Mouse (Mus musculus) right cerebral cortex, postnatal 4 days (tissue): ENCODE data around the gene Copz1.
"Not testable (repeated sequence)": the region's sequence is repeated elsewhere in the genome, so short reads cannot be mapped to it uniquely, and the experiment has no call there.

ENCODE experiments used
- DNase-seq: peaks from one replicate; pipeline ENCODE4 v3.0.0-alpha.2; 2022

Copz1 gene

GRCm38 (mm10) chr15:103272419-103273279 is at the start of gene Copz1:
TSS of gene Copz1 (plus strand) at chr15:103272714.
- peak; percentile 88 for DNase-seq

DNA sequence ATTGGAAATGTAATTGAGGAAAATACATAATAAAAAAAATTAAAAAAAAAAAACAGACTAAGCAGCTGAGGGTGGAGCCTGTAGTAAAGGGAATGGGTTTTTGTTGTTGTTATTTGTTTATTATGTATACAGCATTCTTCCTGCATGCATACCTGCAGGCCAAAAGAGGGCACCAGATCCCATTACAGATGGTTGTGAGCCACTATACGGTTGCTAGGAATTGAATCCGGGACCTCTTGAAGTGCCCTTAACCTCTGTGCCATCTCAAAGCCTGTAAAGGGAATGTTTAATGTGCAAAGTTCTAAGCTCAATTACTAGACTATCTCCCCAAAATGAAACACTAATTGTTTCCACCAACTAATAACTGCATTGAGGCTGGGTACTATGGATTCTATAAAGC is 48.4 kb upstream of the Copz1 start:
- DNase-seq, result no peak

- no peak for DNase-seq
These were observed 45.5 kb upstream of the Copz1 start for GRCm38 (mm10) chr15:103227022-103227421.

DNA sequence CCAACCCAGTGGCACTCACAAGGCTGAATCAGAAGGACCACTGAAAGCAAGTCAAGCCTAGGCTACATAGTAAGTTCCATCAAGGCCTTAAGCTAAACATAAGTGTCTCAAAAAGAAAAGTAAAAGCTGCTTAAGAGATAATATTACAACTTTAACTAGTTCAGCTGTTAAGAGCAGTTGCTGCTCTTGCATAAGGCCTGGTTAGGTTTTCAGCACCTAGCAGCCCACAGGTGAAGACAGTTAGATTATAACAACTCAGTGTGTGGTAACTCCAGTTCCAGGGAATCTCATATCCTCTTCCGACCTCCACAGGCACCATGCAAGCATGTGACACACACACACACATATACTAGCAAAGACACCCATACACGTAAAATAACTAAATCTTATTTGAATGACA is 44.9 kb upstream of the Copz1 start:
- DNase-seq, result no peak

DNA sequence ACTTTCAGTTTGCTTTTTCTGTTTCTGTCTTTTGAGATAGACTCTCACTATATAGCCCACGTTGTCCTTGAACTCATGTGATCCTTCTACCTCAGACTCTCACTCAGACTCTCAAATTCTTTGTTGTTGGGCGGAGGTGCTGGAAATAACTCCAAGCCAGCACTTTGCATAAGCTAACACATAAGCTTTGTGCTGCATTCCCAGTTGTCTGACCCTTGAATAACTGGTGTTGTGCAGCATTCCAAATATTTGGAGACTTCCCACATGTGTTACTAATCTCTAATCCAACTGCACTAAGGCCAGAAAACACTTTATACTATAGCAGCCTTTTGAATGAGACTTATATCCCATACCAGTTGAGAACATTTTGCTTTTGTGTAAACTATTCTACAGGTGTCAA is 43.6 kb upstream of the Copz1 start:
- no peak for DNase-seq

DNA sequence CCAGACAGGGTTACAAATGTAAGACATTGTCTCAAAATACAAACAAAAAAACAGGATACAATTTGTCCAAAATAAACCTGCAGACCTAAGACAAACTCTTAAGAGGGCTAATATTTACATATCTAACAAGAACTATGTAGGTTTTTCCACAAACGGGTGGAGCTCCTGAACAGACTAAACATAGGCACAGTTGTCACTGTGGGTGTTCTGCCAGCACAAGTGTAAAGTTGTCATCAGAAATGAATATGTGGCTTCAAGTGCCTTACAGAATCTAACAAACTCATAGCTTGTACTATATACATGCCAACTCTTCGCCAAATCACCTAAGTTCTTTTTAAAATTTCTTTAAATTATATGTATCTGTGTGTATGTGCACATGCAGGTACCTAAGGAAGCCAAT is 39.4 kb upstream of the Copz1 start:
- DNase-seq, result no peak

- no peak for DNase-seq
These were observed 35.2 kb upstream of the Copz1 start for GRCm38 (mm10) chr15:103237295-103237694.

DNA sequence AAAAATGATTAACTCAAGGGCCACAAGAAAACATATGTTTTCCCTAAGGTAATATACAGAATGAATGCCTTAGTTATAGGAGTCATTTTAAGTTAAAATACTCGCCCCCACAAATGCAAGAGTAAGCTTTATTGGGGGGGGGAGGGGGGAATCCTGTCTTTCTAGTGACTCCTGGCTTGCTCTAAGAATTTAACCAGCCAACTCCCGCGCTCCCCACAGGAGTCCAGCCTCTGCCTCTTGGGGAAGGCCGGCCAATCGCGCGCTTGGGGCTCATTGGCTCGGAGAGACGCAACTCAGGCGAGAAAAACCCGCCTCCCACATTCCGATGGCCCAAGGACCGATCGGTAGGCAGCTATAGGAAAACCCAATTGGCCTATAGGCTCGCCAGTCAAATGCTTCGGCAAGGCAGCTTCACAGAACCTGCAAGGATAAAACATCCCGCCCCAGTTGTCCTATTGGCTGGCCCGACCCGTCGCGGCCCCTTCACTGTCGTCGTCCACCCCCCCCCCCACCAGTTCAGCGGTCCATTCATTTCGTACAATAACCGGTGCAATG is 33.3 kb upstream of the Copz1 start:
- DNase-seq, result peak; percentile 85

DNA sequence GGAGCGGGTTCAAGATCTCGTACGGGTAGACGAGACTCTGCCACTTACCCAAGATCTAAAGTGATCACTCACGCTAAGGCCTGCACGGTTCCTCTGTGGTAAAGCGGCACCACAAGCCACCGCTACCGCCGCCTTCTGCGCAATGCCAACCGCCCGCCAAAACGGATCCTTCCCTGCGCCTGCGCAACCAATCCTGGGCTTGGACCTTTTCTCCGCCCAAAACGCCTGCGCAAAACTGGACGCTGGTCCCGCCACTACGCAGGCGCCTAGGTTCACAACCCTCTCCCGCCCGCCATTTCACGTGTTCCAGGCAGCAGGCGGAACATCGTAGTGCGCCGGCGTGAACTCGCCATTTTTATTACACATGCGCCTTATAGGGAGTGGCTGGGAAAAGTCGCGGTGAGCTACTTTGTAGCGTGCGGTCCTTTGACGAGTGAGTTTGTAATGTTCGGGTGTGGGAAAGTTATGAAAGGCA is 32.8 kb upstream of the Copz1 start, which contains the start of gene Cbx5:
Gene Cbx5 (minus strand): TSS at position 132 of the 475 bp plus-strand sequence.
- peak; percentile 94 for DNase-seq

- DNase-seq, result peak; percentile 82
These were observed 32.1 kb upstream of the Copz1 start, which contains the start of gene Hnrnpa1 for GRCm38 (mm10) chr15:103240160-103241028. TSS of gene Hnrnpa1 (plus strand) at chr15:103240432.

DNA sequence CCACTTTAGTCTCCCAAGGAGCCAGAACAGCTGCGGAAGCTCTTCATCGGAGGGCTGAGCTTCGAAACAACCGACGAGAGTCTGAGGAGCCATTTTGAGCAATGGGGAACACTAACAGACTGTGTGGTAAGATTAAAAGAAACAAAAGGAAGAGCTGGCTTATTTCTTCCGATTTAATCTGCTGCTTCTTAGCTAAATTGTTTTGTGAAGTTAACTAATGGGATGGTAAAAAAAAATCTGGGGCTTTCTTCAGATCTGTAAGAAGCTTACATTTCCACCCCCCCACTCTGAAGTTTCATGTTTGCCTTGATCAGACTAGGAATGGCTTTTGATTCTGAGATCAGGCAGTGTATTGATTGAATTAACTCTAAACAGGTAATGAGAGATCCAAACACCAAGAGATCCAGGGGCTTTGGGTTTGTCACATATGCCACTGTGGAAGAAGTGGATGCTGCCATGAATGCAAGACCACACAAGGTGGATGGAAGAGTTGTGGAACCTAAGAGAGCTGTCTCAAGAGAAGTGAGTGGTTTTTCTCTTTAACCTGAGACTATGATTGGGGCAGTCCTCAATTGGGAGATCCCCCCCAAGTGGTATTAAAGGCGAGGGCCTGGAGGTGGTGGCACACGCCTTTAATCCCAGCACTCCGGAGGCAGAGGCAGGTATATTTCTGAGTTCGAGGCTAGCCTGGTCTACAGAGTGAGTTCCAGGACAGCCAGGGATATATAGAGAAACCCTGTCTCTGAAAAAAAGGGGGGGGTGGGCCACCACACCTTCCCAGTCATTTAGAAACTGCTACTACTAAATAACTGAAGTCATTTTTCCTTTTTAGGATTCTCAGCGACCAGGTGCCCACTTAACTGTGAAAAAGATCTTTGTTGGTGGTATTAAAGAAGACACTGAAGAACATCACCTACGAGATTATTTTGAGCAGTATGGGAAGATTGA is 31.2 kb upstream of the Copz1 start:
- DNase-seq, result not testable (repeated sequence)

DNA sequence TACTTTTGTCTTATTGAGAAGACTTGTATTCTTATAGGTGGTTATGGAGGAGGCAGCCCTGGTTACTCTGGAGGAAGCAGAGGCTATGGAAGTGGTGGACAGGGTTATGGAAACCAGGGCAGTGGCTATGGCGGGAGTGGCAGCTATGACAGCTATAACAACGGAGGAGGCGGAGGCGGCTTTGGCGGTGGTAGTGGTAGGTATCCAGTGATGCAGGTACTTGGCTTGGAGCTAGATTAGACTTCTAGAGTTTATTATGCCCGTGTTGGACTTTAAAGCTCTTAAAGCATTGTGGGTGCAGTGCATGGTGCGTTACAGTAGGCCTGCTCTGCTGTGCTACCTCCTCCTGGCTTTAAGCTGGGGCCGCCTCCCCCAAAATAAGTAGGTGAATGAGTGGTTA is 29.6 kb upstream of the Copz1 start:
- no peak for DNase-seq

DNA sequence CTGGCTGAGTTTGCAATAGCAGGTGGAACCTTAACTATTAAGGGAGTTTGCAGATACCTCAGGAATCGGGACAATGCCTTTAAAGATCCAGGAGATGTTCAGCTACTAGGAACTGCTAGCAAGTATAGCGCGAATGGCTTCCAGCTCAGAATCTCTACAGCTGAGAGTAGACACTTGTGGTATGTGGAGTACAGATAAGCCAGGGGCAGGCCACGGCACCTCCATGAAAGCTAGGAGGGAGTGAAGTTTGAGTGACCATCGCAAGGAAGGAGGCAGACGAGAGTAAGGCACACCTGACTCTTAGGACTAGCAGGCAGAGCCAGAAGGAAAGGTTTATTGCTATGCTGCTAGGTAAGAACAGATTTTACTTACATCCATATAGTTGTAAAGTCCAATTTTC is 26.9 kb upstream of the Copz1 start:
- no peak for DNase-seq

GRCm38 (mm10) chr15:103247078-103247781 is 25.3 kb upstream of the Copz1 start:
- DNase-seq, result no peak

- DNase-seq, result no peak
These were observed 24.6 kb upstream of the Copz1 start for GRCm38 (mm10) chr15:103247782-103248400.

DNA sequence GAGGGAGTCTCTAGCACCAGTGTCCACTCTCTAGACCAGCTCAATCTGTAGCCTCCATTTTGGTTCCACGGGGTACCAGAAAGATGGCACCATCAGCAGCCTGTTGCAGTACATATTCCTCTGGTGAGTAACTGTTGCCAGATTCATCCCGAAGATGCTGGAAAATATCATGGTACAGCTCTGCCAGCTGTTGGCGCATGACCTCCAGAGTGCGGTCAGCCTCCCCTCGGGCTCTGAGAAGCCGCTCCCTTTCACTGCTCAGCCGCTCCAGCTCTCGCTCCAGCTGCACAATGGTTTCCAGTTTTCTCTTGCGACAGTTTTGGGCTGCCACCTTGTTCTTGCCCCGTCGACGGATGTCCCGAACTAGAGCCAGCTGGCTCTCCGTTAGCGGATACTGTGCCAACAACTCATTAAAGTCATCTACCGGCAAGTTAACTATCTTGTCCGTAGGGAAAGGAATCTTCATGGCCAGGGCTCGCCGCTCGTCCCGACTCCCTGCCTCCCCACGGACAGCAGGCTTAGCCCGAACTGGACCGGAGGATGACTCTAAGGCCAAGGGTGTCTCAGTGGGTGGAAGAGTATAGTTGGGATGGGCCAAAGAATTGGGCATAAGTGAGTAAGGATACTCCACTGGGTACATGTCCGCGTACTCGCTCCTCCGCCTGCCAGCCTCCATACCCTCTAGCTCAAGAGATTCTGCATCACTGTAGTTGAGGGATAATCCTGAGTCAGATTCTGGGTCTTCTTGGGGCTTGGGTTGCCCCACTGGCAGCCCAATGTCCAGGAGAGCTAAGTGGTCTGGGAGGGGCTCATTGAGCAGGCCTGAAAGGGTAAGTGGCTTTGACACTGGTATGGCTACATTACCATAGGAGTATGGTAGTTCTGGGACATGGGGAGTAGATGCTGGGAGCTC is 23.9 kb upstream of the Copz1 start:
- DNase-seq, result no peak

DNA sequence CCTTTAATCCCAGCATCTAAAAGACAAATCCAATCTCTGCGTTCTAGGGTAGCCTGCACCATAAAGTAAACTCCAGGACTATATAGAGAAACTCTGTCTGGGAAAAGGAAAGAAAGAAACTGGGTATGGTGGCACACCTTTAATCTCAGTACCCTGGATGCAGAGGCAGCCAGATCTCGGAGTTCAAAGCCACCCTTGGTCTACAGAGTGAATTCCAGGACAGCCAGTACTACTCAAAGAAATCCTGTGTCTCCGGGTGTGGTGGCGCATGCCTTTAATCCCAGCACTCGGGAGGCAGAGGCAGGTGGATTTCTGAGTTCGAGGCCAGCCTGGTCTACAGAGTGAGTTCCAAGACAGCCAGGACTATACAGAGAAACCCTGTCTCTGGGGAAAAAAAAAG is 23.0 kb upstream of the Copz1 start:
- DNase-seq, result not testable (repeated sequence)

DNA sequence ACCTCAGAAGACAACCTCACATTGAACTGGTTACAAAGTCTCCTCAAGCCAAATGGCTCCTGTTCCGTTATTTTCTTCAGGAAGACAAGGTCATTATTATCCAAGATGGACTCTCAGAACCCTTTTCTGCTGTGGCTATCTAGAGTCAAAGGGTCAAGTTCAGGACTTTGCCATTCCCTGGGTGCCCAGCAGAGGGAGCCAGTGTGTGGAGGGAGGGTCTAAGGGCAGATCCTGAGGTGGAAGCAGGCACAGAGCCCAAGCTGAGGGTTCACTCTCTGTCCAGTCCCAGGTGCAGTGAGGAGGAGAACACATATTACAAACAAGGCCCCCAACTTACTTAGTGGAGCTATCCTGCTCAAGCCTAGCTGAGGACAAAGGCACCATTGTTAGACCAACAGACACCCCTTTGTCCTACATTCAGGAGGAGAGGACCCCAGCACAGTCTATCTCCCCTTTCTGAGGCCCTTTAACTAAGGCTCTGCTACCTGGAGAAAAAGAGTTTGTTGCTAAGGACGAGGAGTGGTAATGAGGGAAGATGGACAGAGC is 22.2 kb upstream of the Copz1 start:
- peak; percentile 63 for DNase-seq

- no peak for DNase-seq
These were observed 20.9 kb upstream of the Copz1 start for GRCm38 (mm10) chr15:103251595-103251994.
